Mouse (Mus musculus): Measurements from ENCODE around the gene Zfp105.
A peak's percentile ranks its signal among the peaks of the same experiment; 100 is the strongest.

Zfp105 gene

DNA sequence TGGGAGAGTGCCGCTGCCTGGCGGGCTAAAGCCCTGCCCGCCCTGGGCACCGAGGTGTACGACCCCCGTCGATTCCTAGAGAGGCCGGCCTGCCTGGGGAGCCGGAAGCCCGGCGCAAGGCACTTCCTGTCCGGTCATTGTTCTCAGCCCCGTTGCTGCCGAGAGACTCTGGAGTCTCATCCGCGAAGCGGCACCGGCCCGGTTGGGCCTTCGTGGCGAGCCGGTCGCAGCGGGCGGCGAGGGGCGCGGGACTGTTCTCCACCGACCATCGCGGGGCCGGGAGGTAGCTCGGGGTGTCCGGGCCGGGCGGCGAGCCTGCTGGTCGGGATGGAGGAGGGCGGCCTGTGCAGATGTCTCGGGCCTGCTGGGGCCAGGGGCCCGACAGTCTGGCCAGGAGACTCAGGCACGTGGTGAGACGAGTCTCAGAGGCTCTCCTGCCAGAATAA, at the start of gene Zfp105:
Zfp105 (plus strand) TSS at position 137 of the 446 bp plus-strand sequence.
- DNase-seq: peak; percentile 72

DNA sequence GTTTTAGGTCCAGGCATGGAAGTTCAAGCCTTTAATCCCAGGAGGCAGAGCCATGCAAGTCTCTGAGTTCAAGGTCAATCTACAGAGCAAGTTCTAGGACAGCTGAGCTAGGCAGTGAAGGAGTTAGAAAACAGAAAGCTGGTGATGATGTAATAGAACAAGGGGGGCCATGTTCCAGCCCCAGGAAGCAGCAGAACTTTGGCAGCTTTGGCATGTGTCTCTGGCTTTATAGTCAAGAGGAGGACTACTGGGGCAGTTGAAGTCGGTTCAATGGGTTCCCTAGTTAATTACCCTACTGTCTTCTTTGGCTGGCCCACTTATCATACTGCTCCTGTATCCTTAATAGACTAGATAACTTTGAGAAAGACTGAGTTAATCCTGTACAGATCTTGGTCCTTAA, 48.2 kb upstream of the Zfp105 start:
- no peak for DNase-seq

DNA sequence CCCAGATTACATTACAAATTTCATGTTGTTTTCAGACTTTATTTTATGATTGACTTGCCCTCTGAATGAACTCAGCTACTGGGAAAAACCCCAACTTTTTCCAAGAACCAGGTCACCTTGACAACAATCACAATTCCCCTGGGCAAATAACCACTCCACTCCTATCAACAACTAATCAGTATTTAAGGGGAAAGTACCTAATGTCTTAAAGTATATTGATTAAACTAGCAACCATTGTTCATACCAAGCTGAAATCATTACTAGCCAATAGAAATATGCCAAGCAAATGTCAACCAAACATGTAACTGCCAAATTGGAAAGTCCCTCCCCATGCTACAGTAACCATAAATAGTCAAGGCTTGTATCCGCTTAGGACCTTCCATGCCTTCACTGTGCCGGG, 47.7 kb upstream of the Zfp105 start:
- no peak for DNase-seq

DNA sequence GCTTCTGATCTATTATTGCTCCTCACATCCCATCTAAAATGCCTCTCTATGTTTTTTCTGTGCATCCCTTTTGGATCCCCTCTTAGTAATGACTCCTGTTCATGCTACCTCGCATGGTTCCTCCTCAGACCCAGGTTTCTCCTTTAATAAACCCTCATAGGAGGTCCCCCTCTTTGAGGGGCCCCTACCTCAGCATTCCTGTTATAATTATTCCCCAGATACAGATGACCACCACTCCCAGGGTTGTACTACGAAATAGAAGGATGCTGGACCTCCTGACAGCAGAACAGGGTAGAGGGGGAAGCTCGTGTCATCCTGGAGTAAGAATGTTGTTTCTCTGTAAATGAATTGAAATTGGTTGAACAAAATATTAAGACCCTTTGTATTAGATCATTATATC, 37.5 kb upstream of the Zfp105 start, which contains the start of gene Zkscan7:
Zkscan7 (plus strand) TSS at position 301 of the 400 bp plus-strand sequence.
- no peak for DNase-seq

DNA sequence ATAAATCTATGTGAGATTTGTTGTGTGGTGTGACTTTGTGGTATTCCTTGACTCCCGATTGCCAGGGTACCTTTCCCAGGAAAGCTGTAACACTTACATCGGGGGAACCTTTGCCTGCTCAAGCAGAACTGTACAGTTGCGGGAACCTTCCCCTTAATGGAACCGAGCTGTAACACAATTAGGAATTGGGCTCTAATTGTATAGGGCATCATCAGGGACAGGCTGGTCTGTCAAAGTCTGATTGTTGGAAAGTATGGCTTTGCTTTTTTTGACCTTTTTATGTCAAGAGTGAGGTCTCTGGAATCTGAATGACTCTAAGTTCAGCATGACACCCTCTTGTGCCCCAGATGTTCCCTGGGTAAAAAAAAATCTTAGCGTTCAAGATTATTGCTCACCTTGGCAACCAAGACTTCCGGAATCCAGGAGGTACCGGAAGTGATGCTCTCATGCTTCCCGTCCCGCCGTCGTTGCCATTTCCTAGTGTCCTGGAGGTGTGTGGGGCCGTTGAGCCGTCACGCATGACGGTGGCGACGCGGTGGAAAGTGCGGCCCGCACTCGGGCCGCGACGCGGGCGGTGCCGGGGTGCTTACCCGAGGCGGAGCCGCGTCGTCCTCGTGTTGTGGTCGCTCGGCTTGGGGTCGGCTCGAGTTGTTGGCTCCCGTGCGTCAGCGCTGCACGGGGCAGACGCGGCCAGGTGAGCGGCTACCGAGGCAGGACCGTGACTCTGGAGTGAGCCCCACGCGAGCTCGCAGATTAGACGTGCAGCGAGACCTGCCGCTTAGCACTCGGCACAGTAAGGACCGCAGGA, 36.3 kb upstream of the Zfp105 start:
- peak; percentile 60 for DNase-seq

DNA sequence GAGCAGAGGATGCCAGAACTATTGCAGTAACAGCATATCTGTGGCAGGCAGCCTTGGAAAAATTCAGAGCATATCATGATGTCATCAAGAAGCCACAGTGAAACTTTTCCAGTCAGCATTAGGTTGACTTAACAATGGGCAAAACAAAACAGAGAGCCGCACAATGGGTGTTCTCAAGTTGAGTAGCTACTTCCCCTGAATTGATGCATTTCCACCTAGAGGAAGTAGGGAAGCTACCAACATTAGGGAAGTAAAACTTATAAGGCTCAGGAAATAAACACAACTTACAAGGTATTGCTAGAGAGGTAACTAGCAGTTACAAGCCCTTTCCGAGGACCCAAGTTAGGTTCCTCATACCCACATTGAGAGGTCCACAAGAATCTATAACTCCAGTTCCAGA, 21.8 kb upstream of the Zfp105 start:
- DNase-seq: no peak

DNA sequence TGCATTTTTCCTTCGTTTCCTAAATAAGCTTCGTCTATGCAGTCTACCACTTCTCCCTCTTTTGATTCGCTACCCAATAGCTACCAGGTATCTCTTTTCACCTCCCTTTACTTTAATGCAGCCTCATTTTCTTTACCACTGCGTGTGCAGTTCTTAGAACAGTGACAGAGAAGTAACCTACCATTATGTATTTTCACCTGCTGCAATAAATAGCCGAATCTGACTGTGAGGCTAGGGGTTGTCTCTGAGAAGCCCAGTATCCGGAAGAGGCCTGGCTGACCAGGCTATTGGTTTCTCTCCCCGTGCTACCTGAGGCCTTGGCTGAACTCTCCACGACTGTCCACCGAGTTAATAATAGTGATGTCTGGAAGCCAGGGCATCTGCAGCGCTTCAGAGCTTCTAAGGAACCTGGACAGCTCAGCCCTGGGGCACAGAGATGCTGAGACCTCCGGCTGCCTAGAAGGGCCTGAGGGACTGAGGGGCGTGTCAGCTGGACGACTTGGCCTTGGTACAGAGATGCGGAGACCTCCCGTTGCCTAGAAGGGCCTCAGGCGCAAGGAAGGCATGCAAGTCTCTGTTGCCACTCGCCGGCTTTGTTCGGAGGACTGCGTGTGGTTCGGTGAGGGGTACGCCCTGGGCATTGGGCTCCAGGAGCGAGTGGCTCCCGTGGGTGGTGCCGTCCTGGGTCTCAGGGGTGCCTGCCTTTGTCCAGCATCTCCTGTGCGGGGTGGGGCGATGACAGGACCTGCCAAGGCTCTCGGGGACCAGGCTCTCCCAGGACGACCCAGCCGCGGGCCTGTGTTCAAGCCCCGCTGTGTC, 19.9 kb upstream of the Zfp105 start:
- peak; percentile 80 for DNase-seq

DNA sequence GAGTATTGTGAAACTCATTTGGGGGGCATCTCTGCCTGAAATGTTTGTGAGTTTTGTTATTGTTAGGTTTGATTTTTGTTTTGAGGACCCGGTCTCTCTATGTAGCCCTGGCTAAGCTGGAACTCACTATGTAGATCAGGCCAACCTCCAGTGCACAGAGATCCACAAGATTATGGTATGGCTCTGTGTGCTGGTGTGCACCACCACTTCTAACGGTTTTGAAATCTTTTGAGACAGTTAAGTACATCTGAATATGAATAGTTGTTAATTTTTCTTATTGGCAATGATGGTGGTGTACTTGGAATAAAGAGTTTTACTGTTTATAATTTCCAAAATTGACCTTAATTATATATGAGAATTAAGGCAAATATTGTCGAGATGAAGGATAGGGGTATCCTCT, 436 bp upstream of the Zfp105 start:
- DNase-seq: no peak

DNA sequence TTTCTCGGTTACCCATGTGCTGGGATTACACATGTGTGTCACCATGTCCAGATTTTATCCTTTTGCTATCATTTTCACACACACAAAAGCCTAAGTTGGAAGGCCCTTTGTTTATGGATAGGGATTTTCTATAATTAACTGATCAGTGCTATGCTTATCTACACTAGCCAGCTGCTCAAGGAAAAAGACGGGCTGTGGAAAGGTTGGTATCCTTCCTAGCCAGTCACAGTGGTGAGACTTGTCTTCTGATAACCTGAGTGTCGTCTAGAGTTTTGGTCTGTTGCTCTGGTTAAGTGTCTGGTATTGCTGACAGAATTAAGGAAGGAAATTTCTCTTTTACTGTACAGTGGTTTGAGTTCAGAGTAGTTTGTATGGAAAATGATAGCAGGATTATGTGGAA, 6.0 kb downstream of the Zfp105 start:
- no peak for DNase-seq

DNA sequence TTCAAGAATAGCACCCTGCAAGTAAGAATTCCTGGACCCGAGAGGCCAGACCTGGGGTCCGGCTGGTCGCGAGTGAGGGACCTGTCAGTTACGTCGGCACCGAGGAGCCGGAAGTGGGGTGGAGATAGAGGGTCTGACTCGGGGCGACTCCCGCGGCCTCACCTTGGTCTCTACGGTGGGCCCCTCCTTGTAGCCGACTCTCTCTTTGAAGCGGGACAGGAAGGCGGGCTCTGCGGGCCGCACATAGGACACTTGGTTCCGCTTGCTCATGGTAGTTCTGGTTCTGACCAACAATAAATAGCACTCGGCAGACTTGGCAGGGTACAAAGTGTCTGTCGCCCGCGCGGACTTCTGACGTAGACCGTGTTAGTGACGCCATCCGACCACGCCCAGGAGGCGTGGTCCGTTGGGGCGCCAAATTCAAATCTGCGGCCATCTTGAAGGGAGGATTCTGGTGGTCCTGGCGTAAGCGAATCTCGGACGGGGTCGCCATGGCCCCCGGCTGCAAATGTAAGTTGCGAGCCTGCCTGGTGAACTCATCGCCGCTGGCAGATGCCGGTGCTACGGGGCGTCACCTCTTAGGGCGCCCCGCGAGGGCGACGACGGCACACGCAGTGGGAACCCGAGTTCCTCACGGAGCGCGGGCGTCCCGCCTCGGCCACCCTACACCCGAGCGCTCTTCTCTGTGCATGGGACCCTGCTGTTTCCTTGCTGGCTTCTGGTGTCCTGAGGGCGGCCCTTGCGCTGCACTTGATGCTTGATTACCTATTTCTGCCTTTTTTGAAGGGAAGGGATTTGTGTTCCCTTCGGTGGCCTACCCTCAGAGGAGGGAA, 28.0 kb downstream of the Zfp105 start, which contains the start of the genes 1110059G10Rik and Kif15:
1110059G10Rik (minus strand) TSS at position 358 of the 833 bp plus-strand sequence.
Kif15 (plus strand) TSS at position 404 of the 833 bp plus-strand sequence.
- peak; percentile 88 for DNase-seq

Measured in cerebellum, adult 11-12 months (tissue).